Mouse (Mus musculus): ENCODE measurements at regions not wholly inside any gene's neighbourhood (a gene's known extent, or its start where the extent isn't known, plus 50 kb on each side); places are given as distances from the start of the nearest gene placed in this dataset.

GRCm38 (mm10) chr4:153862121-153862660 is 94.8 kb upstream of the A430005L14Rik start:
- TF ChIP-seq POLR2A (IDR thresholded peaks at IDR 0.05; ENCODE audit: insufficient read depth, low read depth, low read length): no peak
- TF ChIP-seq CTCF (IDR thresholded peaks at IDR 0.05): no peak
- TF ChIP-seq EP300 (IDR thresholded peaks at IDR 0.05; ENCODE audit: insufficient read depth, low read depth, low read length): no peak
